Mouse (Mus musculus) lung, adult 10 weeks (tissue): ENCODE data around the gene Vmn1r229. TPM values are rescaled to one million over a fixed set of nuclear protein-coding genes. Genes with fewer than 3 reads are reported as not detected.

Experiments
- polyA plus RNA-seq: library from polyadenylated mRNA; stranded (reverse); fragments of 350-450 nt; fragmentation: Illumina TruSeq; extraction: RNeasy Lipid Tissue Mini Kit (QIAGEN cat#74804); gene quantifications from one replicate; pipeline ENCODE4 v1.2.3, GENCODE M21; 2014; ENCODE audit warnings: low read depth, low replicate concordance; ENCODE audit not compliant: insufficient read depth

Gene Vmn1r229
- polyA plus RNA-seq, result not detected

GRCm38 (mm10) chr17:20811255-20811654 lies at the start of gene Vmn1r229:
Gene Vmn1r229, plus strand, starts transcription at chr17:20811555.

GRCm38 (mm10) chr17:20786057-20786456 lies 25.3 kb upstream of the Vmn1r229 start, which contains the start of gene Vmn1r228:
Gene Vmn1r228, minus strand, starts transcription at chr17:20786157.

GRCm38 (mm10) chr17:20840144-20840543 lies 28.8 kb downstream of the Vmn1r229 start, which contains the start of gene Vmn1r230:
Gene Vmn1r230, plus strand, starts transcription at chr17:20840444.

Other genes starting within 250 kb of the Vmn1r229 start
- gene Vmn2r109, start 246.8 kb upstream of the Vmn1r229 start, polyA plus RNA-seq, result not detected
- gene Vmn2r110, start 215.1 kb upstream of the Vmn1r229 start, polyA plus RNA-seq, result not detected
- not detected for gene Fpr-rs3, start 186.7 kb upstream of the Vmn1r229 start, polyA plus RNA-seq
- not detected for gene Vmn1r226, start 128.7 kb upstream of the Vmn1r229 start, polyA plus RNA-seq
- not detected for gene Vmn1r227, start 81.7 kb upstream of the Vmn1r229 start, polyA plus RNA-seq
- gene Vmn1r228, start 25.4 kb upstream of the Vmn1r229 start, polyA plus RNA-seq, result not detected
- not detected for gene Vmn1r230, start 28.9 kb downstream of the Vmn1r229 start, polyA plus RNA-seq
- not detected for gene Vmn1r231, start 93.5 kb downstream of the Vmn1r229 start, polyA plus RNA-seq
- gene Vmn1r232, start 108.2 kb downstream of the Vmn1r229 start, polyA plus RNA-seq, result not detected
- 149 TPM for gene Ppp2r1a, start 133.8 kb downstream of the Vmn1r229 start, polyA plus RNA-seq
- not detected for gene Vmn1r233, start 184.9 kb downstream of the Vmn1r229 start, polyA plus RNA-seq
- 6.9 TPM for gene Zfp160, start 197.3 kb downstream of the Vmn1r229 start, polyA plus RNA-seq